Mouse (Mus musculus): ENCODE results near the gene Picalm.

Picalm gene

DNA sequence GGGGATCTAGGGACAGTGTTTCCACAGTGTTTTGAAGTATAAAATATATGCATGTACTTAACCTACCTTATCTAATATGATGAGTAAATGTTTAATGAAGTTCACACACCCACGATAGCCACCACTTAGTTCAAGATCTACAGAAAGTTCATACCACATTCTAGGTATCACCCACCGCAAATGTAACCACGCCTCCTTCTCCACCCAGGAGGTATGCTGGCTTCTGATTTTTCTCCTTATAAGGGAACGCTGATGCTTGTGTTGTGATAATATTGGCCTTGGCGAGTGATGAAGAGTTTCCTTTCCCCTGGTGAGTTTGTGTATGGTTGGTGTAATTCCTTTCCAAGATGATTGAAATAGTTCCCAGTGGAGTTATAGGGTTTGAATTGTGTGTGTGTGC lies 88.1 kb downstream of the Picalm start:
- no peak for DNase-seq

DNA sequence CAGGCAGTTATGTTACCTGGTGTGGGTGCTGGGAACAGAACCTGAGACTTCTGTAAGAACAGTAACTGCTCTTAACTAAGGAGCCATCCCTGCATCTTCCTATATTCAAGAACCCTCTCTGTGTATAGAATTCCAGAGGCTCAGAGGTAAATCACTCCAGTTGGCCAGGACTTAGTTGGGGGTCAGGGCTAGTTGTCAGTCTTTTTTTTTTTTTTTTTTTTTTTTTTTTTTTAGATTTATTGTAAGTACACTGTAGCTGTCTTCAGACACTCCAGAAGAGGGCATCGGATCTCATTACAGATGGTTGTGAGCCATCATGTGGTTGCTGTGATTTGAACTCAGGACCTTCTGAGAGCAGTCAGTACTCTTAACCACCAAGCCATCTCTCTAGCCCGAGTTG lies 91.5 kb downstream of the Picalm start:
- DNase-seq, result no peak

DNA sequence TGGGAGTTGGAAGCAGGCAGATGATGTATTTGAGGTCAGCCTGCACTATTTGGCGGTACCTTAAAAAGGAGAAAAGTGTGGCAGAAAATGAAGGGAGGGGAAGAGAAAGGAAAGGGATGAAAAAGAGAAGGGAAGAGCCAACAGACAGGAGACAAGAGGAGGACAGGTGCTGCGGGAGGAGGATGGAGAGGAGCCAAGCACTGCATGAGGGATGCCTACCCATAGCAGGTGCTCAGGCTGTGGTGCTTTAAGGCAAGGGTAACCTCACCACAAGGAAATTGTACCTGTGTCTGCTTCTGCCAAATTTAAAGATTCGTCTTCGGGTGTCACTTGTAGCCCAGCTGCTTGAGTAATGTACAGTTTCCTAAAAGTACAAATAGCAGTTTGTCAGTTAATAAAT lies 98.1 kb downstream of the Picalm start:
- DNase-seq, result no peak

DNA sequence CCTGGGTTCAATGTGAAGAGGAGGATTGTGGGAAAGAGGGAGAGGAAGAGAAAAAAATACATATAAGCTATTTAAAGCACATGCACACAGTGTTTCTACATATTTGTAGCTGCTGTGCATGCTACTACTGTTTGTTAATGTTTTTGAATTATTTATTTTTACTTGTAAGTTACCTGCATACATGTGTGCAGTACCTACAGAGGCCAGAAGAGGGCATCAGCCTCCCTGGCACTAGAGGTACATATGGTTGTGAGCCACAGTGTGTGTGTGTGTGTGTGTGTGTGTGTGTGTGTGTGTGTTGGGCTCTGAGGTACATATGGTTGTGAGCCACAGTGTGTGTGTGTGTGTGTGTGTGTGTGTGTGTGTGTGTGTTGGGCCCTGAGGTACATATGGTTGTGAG lies 98.9 kb downstream of the Picalm start:
- DNase-seq, result peak; percentile 68

DNA sequence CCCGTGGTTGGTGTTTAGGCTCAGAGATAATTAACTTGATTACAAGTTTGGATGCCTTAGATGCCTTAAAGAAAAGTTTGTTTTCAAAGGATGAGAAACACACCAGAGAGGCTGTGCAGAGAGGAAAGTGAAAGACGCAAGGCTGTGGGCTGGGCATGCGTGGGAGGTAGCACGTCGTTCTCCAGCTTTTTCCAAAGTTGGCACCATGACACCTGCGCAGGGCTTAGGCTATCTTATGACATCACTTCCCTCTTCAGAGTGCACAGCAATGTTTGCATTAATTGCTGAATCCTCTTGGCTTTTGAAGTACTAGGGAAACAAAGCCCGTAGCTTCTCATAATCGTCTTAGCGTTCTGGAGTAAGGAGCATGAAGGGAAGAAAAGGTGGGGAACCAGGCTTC lies 101.4 kb downstream of the Picalm start:
- DNase-seq, result no peak

DNA sequence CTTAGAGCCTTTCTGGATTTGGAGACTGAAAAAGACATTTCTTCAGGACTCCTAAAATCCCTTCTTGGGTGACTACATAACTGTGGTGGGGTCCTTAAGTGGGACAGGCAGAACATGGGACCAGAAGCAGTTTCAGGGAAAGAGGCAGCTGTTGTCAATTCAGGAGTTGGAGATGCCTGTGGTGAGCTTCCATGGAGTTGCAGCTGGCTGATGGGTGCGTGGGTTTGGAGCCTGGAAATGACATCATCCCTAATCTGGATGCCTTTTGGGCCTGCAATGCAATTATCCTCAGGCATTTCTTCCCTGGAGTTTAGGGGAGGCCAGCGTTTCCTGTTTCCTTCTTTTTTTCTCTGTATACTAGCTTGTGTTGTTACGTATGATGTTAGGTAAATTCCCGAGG lies 103.9 kb downstream of the Picalm start:
- DNase-seq, result no peak

DNA sequence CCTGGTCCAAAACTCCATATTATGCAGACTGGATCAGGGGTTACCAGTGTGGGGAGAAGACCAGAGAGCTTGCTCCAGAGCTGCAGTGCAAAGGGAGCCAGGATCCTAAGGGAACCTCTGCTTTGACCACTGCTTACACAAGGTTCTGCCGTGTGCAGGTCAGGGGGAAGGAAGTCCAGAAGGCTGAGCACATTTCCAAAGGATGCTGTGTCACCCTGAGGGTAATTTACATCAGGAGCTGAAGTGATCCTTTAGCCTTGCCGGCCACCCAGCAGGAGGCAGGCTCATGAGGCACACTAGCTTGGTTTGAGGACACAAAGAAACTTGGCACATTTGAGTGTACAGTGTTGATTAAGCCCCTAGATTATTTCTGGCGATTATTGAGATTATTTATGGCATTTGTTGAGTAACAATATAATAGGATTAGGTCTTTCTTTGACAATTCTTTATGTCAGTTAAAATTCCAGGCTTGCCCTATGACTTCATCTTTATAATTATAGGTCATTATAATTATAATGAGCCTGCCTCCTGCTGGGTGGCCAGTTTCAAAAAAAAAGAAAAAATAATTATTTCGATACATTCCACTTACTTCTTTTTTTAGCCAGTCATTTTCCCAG lies 106.4 kb downstream of the Picalm start:
- no peak for DNase-seq

DNA sequence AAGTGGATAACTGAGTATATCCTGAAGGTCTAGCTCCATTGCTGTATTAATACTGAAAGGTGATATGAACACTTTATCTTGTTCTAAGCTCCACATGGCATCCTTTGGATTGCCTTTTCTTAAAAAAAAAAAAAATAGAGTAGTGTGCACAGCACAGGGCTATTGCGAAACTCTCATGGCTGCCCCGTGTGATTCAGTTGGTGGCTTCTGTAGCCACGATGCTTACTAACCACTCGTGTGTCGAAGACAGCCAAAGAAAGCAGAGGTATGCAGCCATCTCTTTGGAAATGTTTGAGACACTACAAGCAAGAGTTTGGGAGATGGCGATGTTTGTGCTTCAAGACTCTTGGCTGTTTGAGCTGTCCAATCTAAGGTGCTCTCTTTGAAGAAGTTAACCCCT lies 113.1 kb downstream of the Picalm start:
- no peak for DNase-seq

DNA sequence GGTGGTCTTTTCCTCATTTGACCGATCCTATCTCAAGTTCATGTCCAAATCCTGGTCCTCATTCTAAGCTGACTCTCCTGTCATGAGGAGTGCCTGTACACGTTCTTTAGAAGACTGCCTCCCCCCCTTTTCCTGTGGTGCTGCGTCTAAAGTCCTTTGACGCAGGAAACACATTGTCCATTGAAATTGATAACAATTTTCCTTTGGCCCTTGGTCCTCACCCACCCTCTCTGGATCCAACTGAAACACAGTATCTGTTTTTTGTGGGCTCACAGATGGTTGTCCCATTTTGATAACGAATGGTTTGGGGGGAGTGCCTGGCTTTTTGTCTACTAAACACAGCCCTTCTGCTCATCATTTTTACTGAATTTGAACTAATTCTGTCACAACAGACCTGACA lies 113.6 kb downstream of the Picalm start:
- no peak for DNase-seq

DNA sequence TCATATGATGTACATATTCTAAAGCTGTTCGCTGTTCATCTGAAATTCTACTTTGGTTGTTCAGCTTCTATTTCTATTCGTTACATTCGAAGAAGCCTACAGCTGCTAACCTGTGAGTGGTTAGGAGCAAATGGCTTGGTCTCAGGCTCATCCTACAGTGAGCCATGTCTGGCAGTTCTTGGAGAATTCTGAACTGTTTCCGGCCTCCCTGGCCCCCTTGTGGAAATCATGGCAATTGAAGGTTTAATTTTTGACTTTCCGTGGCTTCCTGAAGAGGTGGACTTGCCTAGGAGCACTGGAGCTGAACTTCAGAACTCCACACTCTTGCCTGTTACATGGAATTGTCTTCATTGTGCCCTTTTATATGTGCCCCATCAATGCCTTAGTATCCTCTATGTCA lies 122.9 kb downstream of the Picalm start:
- no peak for DNase-seq

DNA sequence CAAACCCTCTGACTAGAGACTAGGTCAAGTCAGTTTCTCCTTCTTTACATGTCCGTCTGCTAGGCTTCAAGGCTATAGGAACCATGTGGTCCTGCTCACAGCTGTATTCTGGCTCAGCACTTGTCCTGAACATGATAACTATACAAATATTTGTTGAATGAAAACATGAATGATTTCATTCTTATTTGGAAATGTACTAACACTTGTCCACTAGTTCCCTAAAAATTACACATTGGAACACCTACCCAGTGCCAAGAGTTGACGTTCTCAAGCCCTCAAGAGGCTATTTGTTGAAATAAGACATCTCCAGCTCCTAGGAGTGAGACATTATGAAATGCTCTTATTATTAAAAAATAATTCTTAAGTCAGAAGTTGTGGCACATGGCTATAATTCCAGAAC lies 128.7 kb downstream of the Picalm start:
- no peak for DNase-seq

DNA sequence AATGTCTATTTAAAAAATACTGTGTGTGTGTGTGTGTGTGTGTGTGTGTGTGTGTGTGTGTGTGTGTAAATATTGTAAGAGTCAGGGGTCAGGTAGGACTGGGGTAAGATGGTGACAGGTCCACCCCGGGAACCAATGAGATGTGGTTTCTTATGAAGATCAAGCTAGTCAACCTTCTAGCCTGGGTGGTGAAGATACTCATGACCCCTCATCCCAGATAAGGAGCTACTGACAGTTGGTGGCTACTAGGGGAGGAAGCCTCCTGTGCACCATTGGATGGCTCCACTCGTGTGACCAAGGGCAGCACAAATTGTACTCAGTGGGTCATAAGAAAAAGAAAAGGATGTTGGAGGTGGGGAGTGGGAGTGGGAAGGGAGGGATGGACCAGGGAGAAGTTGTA lies 129.9 kb downstream of the Picalm start:
- no peak for DNase-seq

DNA sequence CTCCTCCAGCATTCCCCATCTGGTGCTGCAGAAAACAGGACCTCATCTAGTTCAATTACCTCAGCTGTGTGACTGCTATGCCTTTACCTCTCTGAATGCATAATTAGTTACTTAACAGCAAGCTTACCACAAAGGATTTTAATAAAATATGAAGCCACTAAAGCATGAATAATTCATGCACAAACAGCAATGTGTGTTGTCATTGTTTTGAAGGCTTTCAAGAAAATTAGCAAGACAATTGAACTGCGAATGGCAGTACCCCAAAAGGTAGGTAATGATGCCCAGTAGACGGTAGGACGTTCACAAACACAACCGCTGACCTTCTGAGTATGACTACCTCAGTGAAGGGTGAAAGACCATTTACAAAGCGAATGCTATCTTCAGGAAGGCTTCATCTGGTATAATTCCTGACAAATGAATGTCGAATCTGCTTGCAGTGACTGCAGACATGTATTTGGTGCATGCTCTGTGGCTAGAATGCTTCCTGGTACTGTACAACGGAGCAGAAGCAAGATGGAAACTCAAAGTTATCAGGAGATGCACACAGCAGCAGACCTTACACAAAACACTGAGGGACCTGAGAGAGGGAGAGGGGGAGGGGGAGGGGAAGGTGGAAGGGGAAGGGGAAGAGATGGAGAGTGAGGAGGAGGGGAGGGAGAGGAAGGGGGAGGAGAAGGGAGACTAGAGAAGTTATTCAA lies 132.0 kb downstream of the Picalm start:
- DNase-seq, result no peak

All from thymus, postnatal 4 days (tissue).